Mouse (Mus musculus) hindbrain, embryonic 13.5 days (tissue): Measurements from ENCODE around the gene Iffo1. TPM values are rescaled to one million over a fixed set of nuclear protein-coding genes. Genes with fewer than 3 reads are reported as not detected.

ENCODE experiments used
- ATAC-seq: fragments of 200-750 bp; cut with Nextera tagmentation; 2 replicates; pipeline ENCODE4 v1.8.0; 2017; ENCODE audit warnings: moderate TSS enrichment; ENCODE audit not compliant: low FRiP score
- H3K27ac ChIP-seq: fragments of 300-500 bp; sonication (generic); 2 replicates; pipeline ENCODE4 v1.5.1; 2015; ENCODE audit warnings: inconsistent platforms, mild to moderate bottlenecking, moderate library complexity
- H3K27me3 ChIP-seq: fragments of 300-500 bp; sonication (generic); 2 replicates; pipeline ENCODE4 v1.6.1; 2015; ENCODE audit warnings: mild to moderate bottlenecking, inconsistent platforms
- H3K36me3 ChIP-seq: fragments of 300-500 bp; sonication (generic); 2 replicates; pipeline ENCODE4 v1.6.1; 2015; ENCODE audit warnings: mild to moderate bottlenecking, inconsistent platforms
- H3K4me1 ChIP-seq: fragments of 300-500 bp; sonication (generic); replicated peaks from 2 replicates; pipeline ENCODE4 v1.6.1; 2015; ENCODE audit warnings: inconsistent platforms
- H3K4me2 ChIP-seq: fragments of 300-500 bp; sonication (generic); 2 replicates; pipeline ENCODE4 v1.6.1; 2015; ENCODE audit warnings: inconsistent platforms, mild to moderate bottlenecking, moderate library complexity
- H3K4me3 ChIP-seq: fragments of 300-500 bp; sonication (generic); 2 replicates; pipeline ENCODE4 v1.5.1; 2015; ENCODE audit warnings: mild to moderate bottlenecking, inconsistent platforms
- H3K9ac ChIP-seq: fragments of 300-500 bp; sonication (generic); 2 replicates; pipeline ENCODE4 v1.6.1; 2015; ENCODE audit warnings: mild to moderate bottlenecking, inconsistent platforms
- H3K9me3 ChIP-seq: fragments of 300-500 bp; sonication (generic); 2 replicates; pipeline ENCODE4 v1.6.1; 2016; ENCODE audit warnings: inconsistent platforms
- WGBS: fragments of 180-500 bp; shearing (Covaris S2); methylation state at CpG from one replicate; pipeline ENCODE4 v1.1.7; 2015; 5-methylcytosine and 5-hydroxymethylcytosine counted together
- polyA plus RNA-seq: library from polyadenylated mRNA; unstranded; fragments of >200 nt; fragmentation: Nextera tagmentation; extraction: Ambion mirVana; gene quantifications from 2 replicates; pipeline ENCODE4 v1.2.1, GENCODE M21; 2015

The Iffo1 gene
- polyA plus RNA-seq = 17.2 and 19.7 TPM in 2 replicates

DNA sequence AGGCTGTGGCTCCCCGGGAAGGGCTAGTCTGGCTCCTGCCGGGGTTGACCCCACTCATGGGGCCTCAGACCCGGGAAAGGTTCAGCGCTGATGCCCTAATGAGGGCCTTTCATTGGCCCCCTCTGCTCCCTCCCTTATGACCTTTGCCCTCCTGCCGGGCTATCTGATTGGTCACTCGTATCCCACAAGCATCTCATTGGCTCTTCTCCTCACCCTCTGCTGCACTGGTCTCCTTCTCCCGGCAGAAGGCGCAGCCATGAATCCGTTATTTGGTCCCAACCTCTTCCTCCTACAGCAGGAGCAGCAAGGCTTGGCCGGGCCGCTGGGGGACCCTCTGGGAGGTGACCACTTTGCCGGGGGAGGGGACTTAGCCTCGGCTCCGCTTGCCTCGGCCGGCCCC, at the start of gene Iffo1:
TSS of gene Iffo1 (plus strand) at position 241 of the 400 bp plus-strand sequence.
- H3K4me1 ChIP-seq = peaks cover 49% of the 10 kb centered on the region
- ATAC-seq = peak; percentile 95
- 0% methylated on average over 16 of the region's 16 CpGs for WGBS

DNA sequence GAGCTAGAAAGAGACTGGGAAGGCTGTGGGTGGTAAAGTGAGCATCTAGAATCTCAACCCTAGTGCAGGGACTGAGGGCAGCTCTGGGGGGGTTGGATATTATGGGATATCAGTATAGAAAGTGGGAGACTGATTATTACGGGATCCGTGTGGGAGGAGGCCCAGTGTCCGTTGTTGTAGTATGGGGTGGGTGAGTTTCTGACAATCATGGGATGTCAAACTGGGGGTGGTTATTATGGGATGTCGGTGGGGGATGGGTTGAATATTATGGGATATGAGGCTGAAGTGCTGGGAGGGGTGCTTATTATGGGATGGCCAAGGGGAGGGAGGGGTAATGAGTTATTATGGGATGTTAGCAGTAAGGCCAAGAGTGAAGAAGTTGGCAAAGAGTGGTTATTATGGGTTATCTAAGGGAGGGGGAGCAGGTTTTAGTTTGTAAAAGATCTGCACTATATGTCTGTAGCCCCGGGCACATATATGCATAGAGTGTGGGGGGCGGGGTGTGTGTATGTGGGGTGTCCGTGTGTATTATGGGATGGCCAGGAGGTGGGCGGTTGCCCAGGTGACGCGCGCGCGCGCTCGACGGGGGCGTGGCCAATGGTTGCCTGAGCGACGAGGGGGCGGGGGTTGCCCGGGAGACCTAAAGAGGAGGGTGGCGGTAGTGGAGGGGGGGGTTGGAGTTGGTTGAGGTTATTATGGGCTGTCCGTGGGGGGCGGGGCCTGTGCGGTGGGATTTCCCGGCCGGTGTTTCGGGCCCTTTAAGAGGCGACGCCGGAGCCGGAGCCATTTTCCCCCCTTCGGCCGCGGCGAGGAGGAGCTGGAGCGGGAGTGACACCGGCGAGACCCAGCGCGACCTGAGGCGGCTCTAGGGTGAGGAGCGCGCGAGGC, 49.4 kb upstream of the Iffo1 start, which contains the start of gene Chd4:
TSS of gene Chd4 (plus strand) at position 591 of the 888 bp plus-strand sequence.
- Histone ChIP-seq H3K9me3 (no peaks in the 10 kb centered on the region), H3K9ac (peak within 1 kb of the TSS; percentile 97), H3K4me1 (peaks cover 37% of the 10 kb centered on the region), H3K27ac (peak within 1 kb of the TSS; percentile 96), H3K4me3 (peak within 1 kb of the TSS; percentile 98), H3K27me3 (no peaks in the 10 kb centered on the region), H3K36me3 (peaks cover 24% of the 10 kb centered on the region), H3K4me2 (peak within 1 kb of the TSS; percentile 89)
- ATAC-seq = peak; percentile 74
- 2% methylated on average over 31 of the region's 45 CpGs for WGBS

More for the DNA sequence above, at the start of gene Iffo1:
- peaks cover 42% of the 10 kb centered on the region for H3K36me3 ChIP-seq
- H3K27me3 ChIP-seq = no peaks in the 10 kb centered on the region
- H3K4me2 ChIP-seq = peak within 1 kb of the TSS; percentile 95
- H3K4me3 ChIP-seq = peak within 1 kb of the TSS; percentile 90
- H3K9ac ChIP-seq = peak within 1 kb of the TSS; percentile 97
- no peaks in the 10 kb centered on the region for H3K9me3 ChIP-seq
- peak within 1 kb of the TSS; percentile 95 for H3K27ac ChIP-seq

DNA sequence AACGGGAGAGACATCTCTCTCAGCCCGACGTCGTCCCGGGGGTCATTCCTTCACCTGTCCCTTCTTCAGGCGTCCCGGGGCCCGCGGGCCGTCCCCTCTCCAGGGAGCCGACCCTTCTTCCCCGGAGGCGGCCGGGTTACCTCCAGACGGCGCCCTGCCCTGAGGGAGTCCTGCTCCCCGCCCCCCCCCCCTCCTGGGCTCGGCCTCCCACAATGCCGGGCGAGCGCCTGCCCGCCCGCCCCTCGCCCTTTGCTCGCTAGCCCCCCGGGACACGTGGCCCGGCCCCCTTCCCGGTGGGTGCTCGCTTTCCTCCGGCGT, 48.8 kb upstream of the Iffo1 start:
- Histone ChIP-seq H3K4me1 (peaks cover 34% of the 10 kb centered on the region), H3K9me3 (no peaks in the 10 kb centered on the region), H3K36me3 (peaks cover 30% of the 10 kb centered on the region), H3K4me3 (peak overlapping the region; percentile 98), H3K27ac (peak overlapping the region; percentile 96), H3K4me2 (peak overlapping the region; percentile 89), H3K9ac (peak overlapping the region; percentile 97), H3K27me3 (no peaks in the 10 kb centered on the region)
- no peak for ATAC-seq
- WGBS = 0% methylated on average over 15 of the region's 32 CpGs

DNA sequence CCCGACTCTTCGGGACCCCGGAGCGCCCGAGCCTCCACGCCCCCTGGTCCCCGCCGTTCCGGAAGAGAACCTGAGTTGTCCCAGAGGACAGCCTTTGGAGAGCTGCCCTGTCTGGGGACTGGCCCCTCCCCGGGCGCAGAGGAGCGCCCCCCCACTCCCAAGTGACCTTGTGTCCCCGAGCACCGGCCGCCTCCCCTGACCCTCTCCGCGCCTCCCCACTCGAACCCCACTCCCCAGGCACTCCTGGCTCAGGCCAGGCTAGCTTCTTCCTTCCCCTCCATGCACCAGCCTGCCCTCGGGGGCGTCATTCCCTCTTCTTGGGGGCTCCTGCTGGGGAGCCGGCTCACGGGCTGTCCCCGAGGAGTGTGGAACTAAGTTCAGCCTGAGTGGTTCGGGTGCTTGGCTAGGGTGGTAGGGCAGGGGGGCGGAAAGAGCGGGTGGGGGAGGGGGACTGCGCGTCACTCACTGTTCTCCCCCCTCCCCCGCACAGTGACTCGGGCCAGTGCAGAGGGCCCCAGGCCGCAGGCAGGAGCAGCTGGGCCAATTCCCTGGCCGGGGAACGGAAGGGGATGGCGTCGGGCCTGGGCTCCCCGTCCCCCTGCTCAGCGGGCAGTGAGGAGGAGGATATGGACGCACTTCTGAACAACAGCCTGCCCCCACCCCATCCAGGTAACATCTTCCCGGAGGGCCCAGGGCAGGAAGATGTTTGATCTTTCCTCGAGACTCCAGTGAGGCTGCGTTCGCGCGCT, 48.3 kb upstream of the Iffo1 start:
- peak overlapping the region; percentile 98 for H3K4me3 ChIP-seq
- WGBS = under 1% methylated on average over 36 of the region's 44 CpGs

DNA sequence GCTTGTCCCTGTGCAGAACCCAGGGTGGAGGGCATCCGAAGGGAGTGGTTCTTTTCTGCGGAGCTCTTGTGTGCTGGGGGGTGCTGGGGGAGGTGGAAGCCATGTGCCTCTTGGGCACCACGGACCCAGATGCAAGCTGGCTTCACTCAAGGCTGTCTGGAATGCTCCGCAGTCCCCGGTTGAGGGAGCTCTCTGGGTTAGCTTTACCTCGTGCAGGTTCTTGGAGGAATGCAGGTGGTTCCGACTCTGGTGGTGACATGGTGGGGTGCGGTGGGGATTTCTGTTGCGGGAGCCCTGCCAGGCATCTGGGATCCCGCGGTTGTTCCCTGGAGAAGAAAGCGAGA, 47.7 kb upstream of the Iffo1 start:
- peak; percentile 8 for ATAC-seq
- H3K4me3 ChIP-seq = peak overlapping the region; percentile 98

More for the DNA sequence above, 48.3 kb upstream of the Iffo1 start:
- no peaks in the 10 kb centered on the region for H3K9me3 ChIP-seq
- peaks cover 34% of the 10 kb centered on the region for H3K4me1 ChIP-seq
- no peaks in the 10 kb centered on the region for H3K27me3 ChIP-seq
- H3K4me2 ChIP-seq = peak overlapping the region; percentile 89
- ATAC-seq = peak; percentile 41
- peak overlapping the region; percentile 96 for H3K27ac ChIP-seq
- H3K9ac ChIP-seq = peak overlapping the region; percentile 97
- peaks cover 36% of the 10 kb centered on the region for H3K36me3 ChIP-seq

DNA sequence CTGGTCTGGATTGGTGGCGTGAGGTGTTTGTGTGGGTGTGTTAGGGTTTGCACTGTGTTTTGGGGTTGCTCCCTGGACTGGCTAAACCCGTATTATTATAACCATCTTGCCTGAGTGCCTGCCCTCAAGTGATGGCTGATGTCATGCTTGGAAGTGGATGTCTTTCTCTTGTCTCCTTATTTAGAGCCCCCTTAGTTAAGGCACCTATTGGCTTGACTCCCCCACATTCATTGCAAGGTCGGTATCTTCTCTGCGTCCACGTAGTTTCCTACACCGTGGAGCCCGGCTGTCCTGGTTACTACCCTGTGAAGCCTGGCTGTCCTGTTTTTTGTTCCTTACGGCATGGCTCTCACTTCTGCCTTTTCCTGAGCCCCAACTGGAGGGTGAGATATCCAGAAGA, 47.1 kb upstream of the Iffo1 start:
- H3K9me3 ChIP-seq = no peaks in the 10 kb centered on the region
- peaks cover 47% of the 10 kb centered on the region for H3K36me3 ChIP-seq
- WGBS = 50% methylated on average over 8 of the region's 8 CpGs
- peak overlapping the region; percentile 89 for H3K4me2 ChIP-seq
- H3K27me3 ChIP-seq = no peaks in the 10 kb centered on the region
- no peak for ATAC-seq
- H3K27ac ChIP-seq = peak overlapping the region; percentile 96; the same call in 1 of the 2 replicates
- peaks cover 34% of the 10 kb centered on the region for H3K4me1 ChIP-seq
- peak overlapping the region; percentile 97 for H3K9ac ChIP-seq
- peak overlapping the region; percentile 98 for H3K4me3 ChIP-seq

More for the DNA sequence above, 47.7 kb upstream of the Iffo1 start:
- Histone ChIP-seq H3K9me3 (no peaks in the 10 kb centered on the region), H3K4me1 (peaks cover 34% of the 10 kb centered on the region), H3K9ac (peak overlapping the region; percentile 97), H3K27me3 (no peaks in the 10 kb centered on the region), H3K27ac (peak overlapping the region; percentile 96), H3K4me2 (peak overlapping the region; percentile 89), H3K36me3 (peaks cover 41% of the 10 kb centered on the region)
- 0% methylated on average over 12 of the region's 12 CpGs for WGBS

DNA sequence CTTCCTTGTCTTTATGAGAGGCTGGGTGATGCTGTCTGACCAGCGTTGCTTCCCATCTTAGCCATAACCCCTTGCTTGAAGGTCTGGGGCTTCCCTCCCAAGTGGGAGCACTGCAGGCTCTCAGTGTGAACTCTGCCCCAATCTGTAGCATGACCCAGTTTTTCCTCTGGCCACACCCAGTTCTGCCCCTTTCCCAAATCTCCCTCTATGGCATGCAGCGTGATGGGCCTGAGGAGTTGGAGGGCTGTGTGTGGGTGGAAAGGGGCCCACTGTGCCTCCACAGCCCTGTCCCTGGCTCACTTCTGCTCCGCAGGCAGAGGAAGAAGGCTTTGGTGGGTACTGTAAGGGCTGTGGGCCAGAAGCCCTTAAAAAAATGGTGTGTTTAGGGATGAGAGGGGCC, 46.5 kb upstream of the Iffo1 start:
- Histone ChIP-seq H3K9me3 (no peaks in the 10 kb centered on the region), H3K36me3 (peaks cover 52% of the 10 kb centered on the region), H3K4me3 (peak overlapping the region; percentile 98), H3K4me1 (peaks cover 34% of the 10 kb centered on the region), H3K27ac (peak overlapping the region; percentile 88), H3K27me3 (no peaks in the 10 kb centered on the region), H3K4me2 (peak overlapping the region; percentile 89), H3K9ac (peak overlapping the region; percentile 97)
- ATAC-seq = no peak
- 52% methylated on average over 3 of the region's 3 CpGs for WGBS

DNA sequence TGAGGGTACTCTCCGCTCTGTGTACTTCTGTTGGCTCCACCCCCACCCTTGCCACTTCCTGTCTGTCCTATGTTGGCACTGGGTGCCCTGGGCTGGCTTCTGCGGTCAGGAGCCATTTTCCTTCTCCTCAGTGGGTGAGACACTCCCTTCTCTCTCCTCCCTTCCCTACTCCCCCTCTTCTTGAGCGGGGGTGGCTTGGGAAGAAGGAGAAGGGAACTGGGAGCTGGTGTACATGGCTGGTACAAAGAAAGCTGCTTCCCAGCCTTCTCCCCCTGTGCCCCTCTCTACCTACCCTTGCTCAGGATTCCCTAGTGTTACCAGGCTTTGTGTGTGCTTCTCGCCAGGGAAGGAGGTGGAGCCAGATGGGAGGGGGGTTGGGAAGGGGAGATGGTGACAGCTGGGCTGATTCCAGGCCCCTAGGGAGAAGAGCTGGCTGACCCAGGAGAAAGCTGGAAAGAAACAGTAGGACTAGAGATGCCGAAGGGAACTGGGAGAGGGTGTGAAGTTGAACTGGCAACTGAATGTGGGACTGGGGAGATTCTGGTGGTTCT, 45.5 kb upstream of the Iffo1 start:
- Histone ChIP-seq H3K4me2 (peak overlapping the region; percentile 89), H3K9ac (peak overlapping the region; percentile 97), H3K4me1 (peaks cover 34% of the 10 kb centered on the region), H3K27me3 (no peaks in the 10 kb centered on the region), H3K4me3 (peak overlapping the region; percentile 98), H3K9me3 (no peaks in the 10 kb centered on the region), H3K36me3 (peaks cover 61% of the 10 kb centered on the region), H3K27ac (peak overlapping the region; percentile 88)
- ATAC-seq = no peak
- WGBS = 34% methylated on average over 5 of the region's 5 CpGs

DNA sequence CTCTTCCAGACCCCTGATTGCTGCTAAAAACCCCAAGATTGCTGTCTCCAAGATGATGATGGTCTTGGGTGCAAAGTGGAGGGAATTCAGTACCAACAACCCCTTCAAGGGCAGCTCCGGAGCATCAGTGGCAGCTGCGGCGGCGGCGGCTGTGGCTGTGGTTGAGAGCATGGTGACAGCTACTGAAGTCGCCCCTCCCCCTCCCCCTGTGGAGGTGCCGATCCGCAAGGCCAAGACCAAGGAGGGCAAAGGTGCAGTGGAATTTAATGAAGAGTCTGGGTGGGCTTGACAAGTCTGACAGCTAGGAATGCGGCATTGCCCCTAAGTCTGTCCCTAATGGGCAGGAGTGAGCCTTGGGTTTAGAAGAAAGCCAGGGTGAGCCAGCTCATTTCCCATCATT, 43.6 kb upstream of the Iffo1 start:
- no peak overlapping the region for H3K9ac ChIP-seq
- H3K36me3 ChIP-seq = peaks cover 81% of the 10 kb centered on the region
- no peak overlapping the region for H3K4me2 ChIP-seq
- no peaks in the 10 kb centered on the region for H3K9me3 ChIP-seq
- 84% methylated on average over 9 of the region's 9 CpGs for WGBS
- peaks cover 34% of the 10 kb centered on the region for H3K4me1 ChIP-seq
- no peak overlapping the region for H3K4me3 ChIP-seq
- no peak overlapping the region for H3K27ac ChIP-seq
- no peaks in the 10 kb centered on the region for H3K27me3 ChIP-seq
- no peak for ATAC-seq

DNA sequence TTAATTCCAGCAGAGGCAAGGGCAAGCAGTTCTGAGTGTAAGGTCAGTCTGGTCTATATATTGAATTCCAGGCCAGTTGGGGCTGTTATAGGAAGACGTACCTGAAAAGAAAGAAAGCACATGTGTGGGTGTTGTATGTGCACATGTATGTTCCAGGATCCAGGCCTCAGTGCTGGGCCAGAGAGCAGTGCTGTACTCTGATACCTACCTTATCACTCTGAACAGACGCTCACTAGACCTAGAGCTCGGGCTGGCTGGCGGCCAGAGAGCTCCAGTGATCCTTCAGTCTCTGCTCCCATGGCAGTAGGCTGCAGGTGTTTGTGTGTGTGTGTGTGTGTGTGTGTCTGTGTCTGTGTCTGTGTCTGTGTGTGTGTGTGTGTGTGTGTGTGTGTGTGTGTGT, 40.8 kb upstream of the Iffo1 start:
- Histone ChIP-seq H3K27me3 (no peaks in the 10 kb centered on the region), H3K27ac (no peak overlapping the region), H3K9me3 (no peaks in the 10 kb centered on the region), H3K4me2 (no peak overlapping the region), H3K36me3 (peaks cover 98% of the 10 kb centered on the region), H3K4me3 (no peak overlapping the region), H3K9ac (no peak overlapping the region), H3K4me1 (peaks cover 15% of the 10 kb centered on the region)
- WGBS = 96% methylated on average over 4 of the region's 4 CpGs
- no peak for ATAC-seq

DNA sequence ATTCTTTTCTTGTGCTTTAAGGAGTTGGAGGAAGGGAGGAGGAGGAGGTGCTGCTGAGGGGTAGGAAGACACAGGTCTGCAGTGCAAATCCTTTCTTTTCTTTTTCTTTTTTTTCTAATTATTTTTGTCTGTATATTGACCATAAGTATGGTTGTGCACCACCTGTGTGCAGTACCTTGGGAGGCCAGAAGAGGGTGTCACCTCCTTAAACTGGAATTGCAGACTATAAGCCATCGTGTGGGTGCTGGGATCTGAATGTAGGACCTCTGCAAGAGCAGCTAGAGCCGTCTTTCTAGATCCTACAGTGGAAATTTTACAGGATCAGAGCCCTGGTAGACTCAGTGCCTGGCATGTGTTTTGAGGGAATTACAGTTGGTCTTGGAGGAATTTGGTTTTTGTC, 37.3 kb upstream of the Iffo1 start:
- Histone ChIP-seq H3K4me2 (no peak overlapping the region), H3K4me1 (no peaks in the 10 kb centered on the region), H3K27ac (no peak overlapping the region), H3K9ac (no peak overlapping the region), H3K4me3 (no peak overlapping the region), H3K9me3 (no peaks in the 10 kb centered on the region), H3K36me3 (peaks cover 98% of the 10 kb centered on the region), H3K27me3 (no peaks in the 10 kb centered on the region)
- WGBS = 95% methylated on average over 2 of the region's 2 CpGs
- no peak for ATAC-seq

DNA sequence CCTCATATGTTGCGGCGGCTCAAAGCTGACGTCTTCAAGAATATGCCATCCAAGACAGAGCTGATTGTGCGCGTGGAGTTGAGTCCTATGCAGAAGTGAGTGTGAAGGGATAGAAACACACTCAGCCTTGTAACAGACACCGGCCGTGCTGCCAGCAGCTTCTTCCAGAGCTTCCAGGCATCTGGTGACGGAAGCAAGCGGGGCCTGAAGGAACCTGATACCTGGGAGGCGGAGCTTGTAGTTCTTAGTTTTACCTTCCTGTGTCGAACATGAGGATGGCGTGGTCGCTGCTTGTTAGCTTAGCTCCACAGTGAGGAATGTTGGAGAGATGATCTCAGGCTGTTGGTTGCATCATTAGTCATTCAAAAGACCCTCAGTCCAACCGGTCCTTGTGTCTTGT, 35.7 kb upstream of the Iffo1 start:
- H3K9ac ChIP-seq = no peak overlapping the region
- no peaks in the 10 kb centered on the region for H3K9me3 ChIP-seq
- WGBS = 91% methylated on average over 14 of the region's 14 CpGs
- H3K4me1 ChIP-seq = no peaks in the 10 kb centered on the region
- ATAC-seq = no peak
- peaks cover 100% of the 10 kb centered on the region for H3K36me3 ChIP-seq
- no peaks in the 10 kb centered on the region for H3K27me3 ChIP-seq
- no peak overlapping the region for H3K27ac ChIP-seq
- no peak overlapping the region for H3K4me2 ChIP-seq
- no peak overlapping the region for H3K4me3 ChIP-seq
